Comparison of ENCODE assay signal across 8 mouse cellular contexts in the genomic region with DNA sequence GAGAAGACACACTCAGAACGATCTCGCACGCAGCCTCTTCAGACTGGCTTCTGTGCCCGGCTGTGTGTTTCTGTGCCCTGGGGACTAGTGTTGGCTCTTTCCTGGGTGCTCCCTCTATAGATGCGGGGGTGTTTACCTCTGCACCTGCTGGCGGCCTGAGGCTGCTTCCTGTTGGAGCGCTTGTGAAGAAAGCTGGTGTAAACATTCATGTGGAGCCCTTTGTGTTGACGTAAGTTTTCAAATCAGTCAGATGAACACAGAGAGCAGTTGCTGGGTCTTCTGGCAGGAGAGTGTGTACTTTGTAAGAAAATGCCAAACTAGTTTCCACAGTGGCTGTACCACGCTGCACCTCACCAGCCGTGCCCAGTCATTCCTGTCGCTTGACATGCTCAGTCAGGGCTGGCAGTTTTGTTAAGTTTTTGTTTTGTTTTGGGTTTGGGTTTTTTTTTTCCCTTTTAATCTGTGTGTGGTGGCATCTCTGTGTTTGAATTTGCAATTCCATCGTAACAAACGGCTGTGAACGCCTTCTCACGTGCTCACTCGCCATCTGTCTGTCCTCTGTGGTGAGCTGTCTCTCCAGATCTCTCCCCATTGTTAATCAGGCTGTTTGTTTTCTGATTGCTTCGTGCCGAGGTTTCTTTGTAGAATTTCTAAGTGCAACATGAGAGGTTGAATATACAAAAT. TPM values are rescaled to one million over a fixed set of nuclear protein-coding genes. Genes with fewer than 3 reads are reported as not detected.
DNase-seq lines count a peak whose midpoint lies in the region; ATAC-seq lines count a peak whose summit lies in the region.

No protein-coding gene starts in this region.

- H3K9me3 ChIP-seq in megakaryocyte, embryonic 14.5 days: peaks cover 35% of the 10 kb centered on the region
- H3K9me3 ChIP-seq in forebrain, embryonic 13.5 days (replicated peaks): peaks cover 13% of the 10 kb centered on the region
- no peaks in the 10 kb centered on the region for H3K9me3 ChIP-seq in lung, embryonic 15.5 days

- H3K27me3 ChIP-seq in megakaryocyte, embryonic 14.5 days (replicated peaks): peaks cover 33% of the 10 kb centered on the region
- no peaks in the 10 kb centered on the region for H3K27me3 ChIP-seq in forebrain, embryonic 13.5 days
- no peaks in the 10 kb centered on the region for H3K27me3 ChIP-seq in lung, embryonic 15.5 days

- no peak for ATAC-seq in megakaryocyte, adult 5-6 weeks (ENCODE audit: poor library complexity, severe bottlenecking)
- ATAC-seq in forebrain, embryonic 13.5 days: peak; percentile 55
- no peak for ATAC-seq in lung, embryonic 15.5 days (ENCODE audit: borderline replicate concordance, extremely low read depth, low FRiP score, low TSS enrichment)

- H3K4me1 ChIP-seq in megakaryocyte, embryonic 14.5 days: peaks cover 19% of the 10 kb centered on the region
- peaks cover 30% of the 10 kb centered on the region for H3K4me1 ChIP-seq in forebrain, embryonic 13.5 days
- H3K4me1 ChIP-seq in lung, embryonic 15.5 days: peaks cover 20% of the 10 kb centered on the region

- WGBS in forebrain, embryonic 13.5 days: 39% methylated on average over 18 of the region's 18 CpGs
- 26% methylated on average over 18 of the region's 18 CpGs for WGBS in lung, embryonic 15.5 days

- H3K36me3 ChIP-seq in megakaryocyte, embryonic 14.5 days (replicated peaks; ENCODE audit: low read length): no peaks in the 10 kb centered on the region
- H3K36me3 ChIP-seq in forebrain, embryonic 13.5 days (ENCODE audit: poor library complexity, severe bottlenecking): no peaks in the 10 kb centered on the region
- H3K36me3 ChIP-seq in lung, embryonic 15.5 days: no peaks in the 10 kb centered on the region

- H3K27ac ChIP-seq in forebrain, embryonic 13.5 days: peak overlapping the region; percentile 72
- peak overlapping the region; percentile 83 for H3K27ac ChIP-seq in lung, embryonic 15.5 days

- peak overlapping the region; percentile 57 for H3K4me3 ChIP-seq in megakaryocyte, embryonic 14.5 days (replicated peaks)
- H3K4me3 ChIP-seq in forebrain, embryonic 13.5 days: no peak overlapping the region
- H3K4me3 ChIP-seq in lung, embryonic 15.5 days: no peak overlapping the region

- DNase-seq in thymus, postnatal 10 days (ENCODE audit: low spot score in 2 of 2): peak; percentile 83 to 86
- DNase-seq in left cerebral cortex, adult 9 months (ENCODE audit: low spot score in 2 of 2): no peak
- DNase-seq in adipocyte (ENCODE audit: low spot score): no peak
- no peak for DNase-seq in ovary, postnatal 36 days (ENCODE audit: low spot score)

- H3K4me2 ChIP-seq in forebrain, embryonic 13.5 days: no peak overlapping the region
- H3K4me2 ChIP-seq in lung, embryonic 15.5 days: peak overlapping the region; percentile 31

- H3K9ac ChIP-seq in forebrain, embryonic 13.5 days: no peak overlapping the region
- H3K9ac ChIP-seq in lung, embryonic 15.5 days: no peak overlapping the region

RNA-seq across cellular contexts. Expression of a gene that starts 40.0 kb away (rescaled TPM):
- polyA plus RNA-seq in megakaryocyte, embryonic 14.5 days (2012; ENCODE audit: insufficient read depth, low replicate concordance): 0.15 TPM in 1 of 2 replicates, not detected in the other
- total RNA-seq in megakaryocyte, adult 5-6 weeks (2015): not detected in 2 replicates
- not detected in 2 replicates for total RNA-seq in megakaryocyte, adult 5-6 weeks (2017)
- 0.11 TPM in 1 of 2 replicates, not detected in the other for polyA plus RNA-seq in forebrain, embryonic 13.5 days (2015; fragmentation: Nextera tagmentation; extraction: Ambion mirVana)
- 0.11 and 0.24 TPM in 2 replicates for polyA plus RNA-seq in lung, embryonic 15.5 days (2015; fragmentation: Nextera tagmentation; extraction: Ambion mirVana)

Comparison
In these comparisons a context has a peak if more than half of its experiments do, and no peak if none do; other contexts are left out.
1. DNase-seq: peak in thymus, postnatal 10 days (2 of 2); none in left cerebral cortex, adult 9 months (0 of 2), adipocyte (single experiment) and ovary, postnatal 36 days (single experiment).